Mouse (Mus musculus): ENCODE results near the gene Gm20388.

Gm20388 gene

GRCm38 (mm10) chr8:121076555-121076954 lies 1165.9 kb downstream of the Gm20388 start:
- DNase-seq: no peak

- DNase-seq: no peak
Measured at GRCm38 (mm10) chr8:121078721-121079120, 1168.1 kb downstream of the Gm20388 start.

- DNase-seq: no peak
Measured at GRCm38 (mm10) chr8:121079201-121079600, 1168.6 kb downstream of the Gm20388 start.

GRCm38 (mm10) chr8:121079944-121080343 lies 1169.3 kb downstream of the Gm20388 start:
- DNase-seq: no peak

- DNase-seq: no peak
Measured at GRCm38 (mm10) chr8:121080361-121081090, 1169.9 kb downstream of the Gm20388 start.

- no peak for DNase-seq
Measured at GRCm38 (mm10) chr8:121081398-121081797, 1170.8 kb downstream of the Gm20388 start.

GRCm38 (mm10) chr8:121082218-121083092 lies 1171.8 kb downstream of the Gm20388 start:
- DNase-seq: no peak

- DNase-seq: peak; percentile 56
Measured at GRCm38 (mm10) chr8:121083093-121083935, 1172.7 kb downstream of the Gm20388 start.

GRCm38 (mm10) chr8:121083936-121084209 lies 1173.2 kb downstream of the Gm20388 start:
- no peak for DNase-seq

GRCm38 (mm10) chr8:121084210-121084951 lies 1173.7 kb downstream of the Gm20388 start, which contains the start of gene Foxf1:
Foxf1 (plus strand) TSS chr8:121084386.
- peak; percentile 56 for DNase-seq

- DNase-seq: no peak
Measured at GRCm38 (mm10) chr8:121085011-121085410, 1174.4 kb downstream of the Gm20388 start.

- no peak for DNase-seq
Measured at GRCm38 (mm10) chr8:121085561-121085960, 1174.9 kb downstream of the Gm20388 start.

- DNase-seq: no peak
Measured at GRCm38 (mm10) chr8:121086004-121086900, 1175.6 kb downstream of the Gm20388 start.

- DNase-seq: no peak
Measured at GRCm38 (mm10) chr8:121088281-121088680, 1177.6 kb downstream of the Gm20388 start.

- no peak for DNase-seq
Measured at GRCm38 (mm10) chr8:121088871-121089630, 1178.4 kb downstream of the Gm20388 start.

- no peak for DNase-seq
Measured at GRCm38 (mm10) chr8:121089631-121090380, 1179.2 kb downstream of the Gm20388 start.

GRCm38 (mm10) chr8:121090716-121091115 lies 1180.1 kb downstream of the Gm20388 start:
- no peak for DNase-seq

GRCm38 (mm10) chr8:121092141-121092540 lies 1181.5 kb downstream of the Gm20388 start:
- no peak for DNase-seq

GRCm38 (mm10) chr8:121092627-121093026 lies 1182.0 kb downstream of the Gm20388 start:
- peak; percentile 83 for DNase-seq

- DNase-seq: no peak
Measured at GRCm38 (mm10) chr8:121093496-121093895, 1182.9 kb downstream of the Gm20388 start.

Data from liver (tissue).